Mouse (Mus musculus) liver, embryonic 11.5 days (tissue): Measurements from ENCODE around the gene Cpa5. TPM values are rescaled to one million over a fixed set of nuclear protein-coding genes. Genes with fewer than 3 reads are reported as not detected.

ENCODE experiments used
- ATAC-seq: fragments of 200-750 bp; cut with Nextera tagmentation; replicated peaks from 2 replicates; pipeline ENCODE4 v1.8.0; 2017; ENCODE audit warnings: moderate number of reproducible peaks, mild to moderate bottlenecking, moderate TSS enrichment, moderate library complexity; ENCODE audit not compliant: low FRiP score
- DNase-seq: peaks from one replicate; pipeline ENCODE4 v3.0.0-alpha.2; 2017; ENCODE audit warnings: low spot score
- H3K27ac ChIP-seq: fragments of 300-500 bp; sonication (generic); 2 replicates; pipeline ENCODE4 v1.5.1; 2014; ENCODE audit warnings: mild to moderate bottlenecking, low read depth, low read length, control low read depth
- H3K27me3 ChIP-seq: fragments of 300-500 bp; sonication (generic); replicated peaks from 2 replicates; pipeline ENCODE4 v1.6.1; 2014; ENCODE audit warnings: low read length, mixed read lengths; ENCODE audit not compliant: control insufficient read depth, insufficient read depth
- H3K36me3 ChIP-seq: fragments of 300-500 bp; sonication (generic); 2 replicates; pipeline ENCODE4 v1.6.1; 2014; ENCODE audit warnings: mild to moderate bottlenecking, low read length, moderate library complexity, mixed read lengths; ENCODE audit not compliant: control insufficient read depth, insufficient read depth
- H3K4me1 ChIP-seq: fragments of 300-500 bp; sonication (generic); replicated peaks from 2 replicates; pipeline ENCODE4 v1.6.1; 2014; ENCODE audit warnings: low read length, mixed read lengths; ENCODE audit not compliant: control insufficient read depth, insufficient read depth
- H3K4me2 ChIP-seq: fragments of 300-500 bp; sonication (generic); 2 replicates; pipeline ENCODE4 v1.6.1; 2014; ENCODE audit warnings: mild to moderate bottlenecking, control low read depth, moderate library complexity
- H3K4me3 ChIP-seq: fragments of 300-500 bp; sonication (generic); 2 replicates; pipeline ENCODE4 v1.5.1; 2014; ENCODE audit warnings: low read depth, low read length, control low read depth
- H3K9ac ChIP-seq: fragments of 300-500 bp; sonication (generic); 2 replicates; pipeline ENCODE4 v1.6.1; 2014; ENCODE audit warnings: low read depth, low read length, control low read depth
- H3K9me3 ChIP-seq: fragments of 300-500 bp; sonication (generic); 2 replicates; pipeline ENCODE4 v1.6.1; 2016; ENCODE audit warnings: low read length, inconsistent platforms, mixed read lengths; ENCODE audit not compliant: control insufficient read depth
- WGBS: fragments of 180-500 bp; shearing (Covaris S2); extraction: QIAGEN DNeasy Blood & Tissue Kit; methylation state at CpG from one replicate; pipeline ENCODE4 v1.1.7; 2014; 5-methylcytosine and 5-hydroxymethylcytosine counted together
- polyA plus RNA-seq: library from polyadenylated mRNA; unstranded; fragments of >200 nt; fragmentation: Nextera tagmentation; extraction: Ambion mirVana; gene quantifications from 2 replicates; pipeline ENCODE4 v1.2.1, GENCODE M21; 2014

Gene Cpa5
- polyA plus RNA-seq, 1 experiment from 2014 or later: not detected

DNA sequence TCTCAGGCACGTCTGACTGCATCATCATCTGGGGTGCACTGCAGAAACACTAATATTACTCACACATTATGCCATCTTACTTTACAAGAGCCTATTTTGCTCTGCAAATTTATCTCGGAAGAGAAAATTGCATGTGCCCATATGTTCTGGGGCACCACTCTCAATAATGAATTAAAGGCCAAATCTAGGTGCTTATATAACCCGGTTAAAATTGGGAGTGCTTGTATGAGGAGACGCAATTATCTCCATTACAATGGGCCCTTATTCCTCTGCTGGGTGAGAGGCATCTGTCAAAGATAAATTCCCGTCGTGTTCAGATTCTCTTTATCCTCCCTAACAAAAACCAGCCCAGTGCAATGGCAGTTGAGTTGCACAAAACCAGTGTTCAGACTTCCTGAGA is 54.0 kb downstream of the Cpa5 start:
- Histone ChIP-seq H3K4me3 (no peak overlapping the region), H3K36me3 (no peaks in the 10 kb centered on the region), H3K4me2 (no peak overlapping the region), H3K27ac (no peak overlapping the region; the same call in 1 of the 2 replicates), H3K4me1 (peaks cover 8% of the 10 kb centered on the region; the same call in 1 of the 2 replicates), H3K9ac (no peak overlapping the region), H3K9me3 (no peaks in the 10 kb centered on the region), H3K27me3 (no peaks in the 10 kb centered on the region)
- WGBS: 54% methylated on average over 6 of the region's 6 CpGs
- ATAC-seq (no peak), DNase-seq (no peak)

DNA sequence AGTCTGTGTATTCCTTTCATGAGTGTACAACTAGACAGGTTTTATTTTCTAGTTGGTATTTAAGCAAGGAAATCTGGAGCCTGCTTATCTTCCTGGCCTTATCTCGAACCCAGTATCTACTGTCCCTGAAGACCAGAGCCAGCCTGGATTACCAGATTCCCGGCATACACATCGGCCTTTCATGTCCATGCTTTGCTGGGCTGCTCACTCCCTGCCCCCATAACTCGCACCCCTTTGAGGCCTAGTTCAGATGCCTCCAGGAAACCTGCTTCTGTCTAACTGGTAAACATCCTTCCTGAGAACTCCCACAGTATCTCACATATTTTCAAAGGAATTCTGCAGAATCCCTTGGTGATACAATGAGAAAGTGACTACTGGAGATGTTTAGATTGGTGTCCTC is 54.5 kb downstream of the Cpa5 start:
- H3K9me3 ChIP-seq: no peaks in the 10 kb centered on the region
- H3K9ac ChIP-seq: no peak overlapping the region
- no peaks in the 10 kb centered on the region for H3K36me3 ChIP-seq
- H3K4me1 ChIP-seq: peaks cover 8% of the 10 kb centered on the region; the same call in 1 of the 2 replicates
- no peak overlapping the region for H3K4me2 ChIP-seq
- H3K27ac ChIP-seq: peak overlapping the region; percentile 53
- H3K4me3 ChIP-seq: no peak overlapping the region
- ATAC-seq: no peak
- no peaks in the 10 kb centered on the region for H3K27me3 ChIP-seq
- DNase-seq: no peak
- 34% methylated on average over 4 of the region's 4 CpGs for WGBS

DNA sequence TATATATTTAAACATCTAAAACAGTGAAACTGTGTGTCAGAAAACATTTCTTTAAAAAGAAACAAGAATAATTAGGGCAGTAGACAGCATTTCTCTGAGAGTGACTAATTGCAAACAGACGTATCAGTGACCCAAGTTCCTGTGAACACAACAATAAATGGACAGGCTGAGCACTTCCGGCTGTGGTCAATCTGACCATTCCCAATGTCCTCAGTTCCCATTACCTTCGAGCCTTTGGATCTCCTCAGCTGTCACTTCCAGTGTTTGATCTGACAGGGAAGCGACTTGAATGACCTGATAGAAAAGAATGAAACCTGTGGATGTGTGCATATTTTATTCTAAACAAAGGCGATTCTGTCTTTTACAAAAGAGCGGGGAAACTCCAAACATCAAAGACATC is 55.2 kb downstream of the Cpa5 start:
- Histone ChIP-seq H3K27ac (peak overlapping the region; percentile 35; the same call in 1 of the 2 replicates), H3K4me1 (peaks cover 8% of the 10 kb centered on the region; the same call in 1 of the 2 replicates), H3K36me3 (no peaks in the 10 kb centered on the region), H3K4me2 (no peak overlapping the region), H3K27me3 (no peaks in the 10 kb centered on the region), H3K4me3 (no peak overlapping the region), H3K9me3 (no peaks in the 10 kb centered on the region), H3K9ac (no peak overlapping the region)
- DNase-seq (no peak), ATAC-seq (no peak)
- WGBS: 65% methylated on average over 6 of the region's 6 CpGs

DNA sequence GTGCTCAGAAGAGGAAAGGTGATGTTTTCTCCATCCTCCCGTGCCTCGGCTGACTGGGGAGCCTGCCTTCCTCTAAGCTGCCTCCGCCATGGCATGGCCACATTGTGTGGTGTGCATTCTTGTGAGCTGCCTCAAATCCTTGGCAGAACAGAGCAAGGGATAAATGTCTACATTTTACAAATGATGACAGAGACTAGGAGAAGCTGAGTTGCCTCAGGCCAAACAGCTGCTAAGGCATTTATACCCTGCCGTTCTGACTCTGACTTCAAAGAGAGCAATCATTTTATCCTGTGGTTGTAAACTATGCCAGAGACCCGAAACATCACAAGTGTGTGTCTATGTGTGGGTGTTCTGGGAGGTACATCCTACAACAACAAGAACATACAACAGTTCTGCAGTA is 56.8 kb downstream of the Cpa5 start:
- Histone ChIP-seq H3K36me3 (no peaks in the 10 kb centered on the region), H3K4me2 (no peak overlapping the region), H3K27ac (no peak overlapping the region), H3K27me3 (no peaks in the 10 kb centered on the region), H3K4me3 (no peak overlapping the region), H3K9me3 (no peaks in the 10 kb centered on the region), H3K4me1 (peaks cover 8% of the 10 kb centered on the region; the same call in 1 of the 2 replicates), H3K9ac (no peak overlapping the region)
- DNase-seq (no peak), ATAC-seq (no peak)
- 73% methylated on average over 5 of the region's 5 CpGs for WGBS

DNA sequence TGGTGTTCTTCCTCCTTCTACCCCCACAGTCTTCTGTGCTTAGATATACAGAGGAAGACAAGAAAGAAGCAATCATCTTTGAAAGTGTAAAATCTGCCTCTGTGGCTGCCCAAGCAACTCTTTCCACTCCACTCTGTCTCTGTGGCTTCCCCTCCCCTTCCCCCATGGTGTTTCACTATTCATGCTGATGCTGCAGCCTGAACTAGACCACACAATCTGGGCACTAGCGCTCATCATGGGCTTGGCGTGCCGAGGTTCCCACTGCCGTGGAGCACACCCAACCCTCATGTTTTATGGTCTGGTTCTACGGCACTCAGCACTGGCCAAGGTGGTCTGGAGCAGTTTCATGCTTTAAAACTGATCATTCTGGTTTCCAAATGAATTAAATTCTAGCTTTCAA is 60.9 kb downstream of the Cpa5 start:
- no peaks in the 10 kb centered on the region for H3K36me3 ChIP-seq
- H3K9ac ChIP-seq: no peak overlapping the region
- no peak for DNase-seq
- 63% methylated on average over 5 of the region's 5 CpGs for WGBS
- H3K4me2 ChIP-seq: no peak overlapping the region
- no peak for ATAC-seq
- H3K9me3 ChIP-seq: no peaks in the 10 kb centered on the region
- H3K4me1 ChIP-seq: peaks cover 25% of the 10 kb centered on the region
- no peak overlapping the region for H3K27ac ChIP-seq
- no peaks in the 10 kb centered on the region for H3K27me3 ChIP-seq
- H3K4me3 ChIP-seq: no peak overlapping the region

DNA sequence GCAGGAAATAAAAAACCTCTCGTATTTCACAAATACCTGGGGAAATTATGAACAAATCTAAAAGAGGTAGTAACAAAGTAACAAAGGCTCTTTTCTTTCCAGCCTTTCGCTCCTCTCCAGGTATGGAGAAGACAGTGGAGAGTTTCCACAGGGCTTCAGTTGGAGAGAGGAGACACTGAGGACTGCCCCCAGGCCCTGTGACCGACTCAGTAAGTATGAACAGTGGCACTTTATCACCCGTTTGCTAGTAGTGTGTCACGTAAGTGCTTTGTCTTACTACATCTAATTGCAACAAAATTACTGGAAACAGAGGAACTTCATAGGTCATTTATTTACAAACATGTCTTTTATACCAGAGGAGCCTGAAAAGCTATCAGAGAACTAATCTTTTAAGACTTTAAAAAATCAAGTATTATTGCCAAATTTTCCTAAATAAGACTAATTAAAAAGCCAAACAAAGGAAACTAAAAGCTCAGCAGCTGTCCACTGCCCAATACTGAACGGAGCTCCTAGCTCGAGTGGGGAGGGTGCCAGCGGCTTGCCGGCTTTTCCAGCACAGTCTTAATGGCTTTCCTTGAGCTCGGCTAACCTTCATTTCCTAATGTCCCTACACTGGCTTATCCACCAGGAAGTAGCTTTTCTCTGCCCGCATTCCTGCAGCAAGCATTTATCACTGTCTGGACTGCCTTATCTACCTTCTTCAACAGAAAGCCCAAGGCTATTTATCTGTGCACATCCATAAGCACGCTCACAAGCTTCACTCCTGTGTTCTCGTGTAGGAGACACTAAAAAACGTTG is 63.2 kb downstream of the Cpa5 start:
- Histone ChIP-seq H3K9me3 (no peaks in the 10 kb centered on the region), H3K36me3 (no peaks in the 10 kb centered on the region), H3K4me1 (peaks cover 25% of the 10 kb centered on the region), H3K9ac (peak overlapping the region; percentile 30; the same call in 1 of the 2 replicates), H3K4me2 (peak overlapping the region; percentile 53), H3K27me3 (no peaks in the 10 kb centered on the region), H3K27ac (peak overlapping the region; percentile 36), H3K4me3 (no peak overlapping the region)
- DNase-seq: no peak
- ATAC-seq: peak; percentile 34
- 20% methylated on average over 14 of the region's 14 CpGs for WGBS

DNA sequence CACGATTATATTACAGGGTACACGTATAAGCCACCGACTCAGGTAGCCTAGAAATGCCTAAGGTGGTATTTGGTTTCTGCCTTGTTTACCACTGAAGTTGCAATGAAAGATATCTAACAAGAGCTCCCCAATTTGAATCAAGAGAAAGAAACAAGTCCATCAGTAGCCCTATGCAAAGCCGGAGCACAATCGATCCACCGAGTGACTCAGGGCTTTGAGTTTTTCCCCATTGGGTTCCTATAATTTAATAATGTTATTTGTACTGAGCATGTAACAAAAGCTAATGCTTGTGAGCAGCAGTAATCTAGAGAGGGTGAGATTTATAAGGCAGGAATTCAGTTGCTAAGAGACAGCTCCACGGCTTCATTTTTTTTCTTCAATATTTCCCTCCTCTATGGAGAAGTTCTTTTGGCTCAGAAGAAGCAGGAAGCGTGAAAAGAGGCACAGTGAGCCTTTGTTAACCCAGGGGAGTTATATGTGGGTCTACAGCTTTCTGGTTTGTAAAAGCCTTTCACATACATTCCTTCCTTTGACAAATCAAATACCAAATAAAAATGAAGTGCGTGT is 64.0 kb downstream of the Cpa5 start:
- H3K4me1 ChIP-seq: peaks cover 31% of the 10 kb centered on the region
- H3K4me3 ChIP-seq: no peak overlapping the region
- ATAC-seq (no peak), DNase-seq (no peak)
- H3K4me2 ChIP-seq: peak overlapping the region; percentile 53
- no peaks in the 10 kb centered on the region for H3K36me3 ChIP-seq
- WGBS: 62% methylated on average over 9 of the region's 9 CpGs
- H3K9ac ChIP-seq: no peak overlapping the region; the same call in 1 of the 2 replicates
- H3K27ac ChIP-seq: peak overlapping the region; percentile 36
- H3K27me3 ChIP-seq: no peaks in the 10 kb centered on the region
- H3K9me3 ChIP-seq: no peaks in the 10 kb centered on the region

DNA sequence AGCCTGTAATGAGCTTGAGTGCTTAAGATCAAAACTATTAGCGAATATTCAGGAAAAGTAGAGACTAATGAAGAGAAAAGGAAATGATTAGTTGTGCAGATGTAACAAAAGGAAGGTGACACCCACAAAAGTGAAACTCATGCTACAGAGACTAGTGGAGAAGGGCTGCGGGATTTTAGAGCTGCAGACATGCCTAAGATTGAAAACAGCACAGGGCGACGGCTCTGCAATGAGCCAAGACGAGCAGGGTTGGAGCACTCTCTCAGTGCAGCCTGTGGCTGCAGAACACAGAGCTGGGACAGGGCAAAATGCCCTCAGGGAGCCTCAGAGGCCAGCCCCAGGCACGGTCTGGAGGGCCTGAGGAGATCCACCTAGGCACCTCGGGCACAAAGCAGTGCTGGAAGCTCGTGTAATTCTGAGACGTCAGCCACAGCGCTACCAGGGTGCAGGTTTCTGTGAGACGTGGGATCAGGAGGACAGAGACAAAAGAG is 64.5 kb downstream of the Cpa5 start:
- Histone ChIP-seq H3K9me3 (no peaks in the 10 kb centered on the region), H3K4me1 (peaks cover 31% of the 10 kb centered on the region), H3K27me3 (no peaks in the 10 kb centered on the region), H3K9ac (peak overlapping the region; percentile 35; the same call in 1 of the 2 replicates), H3K4me2 (peak overlapping the region; percentile 8; the same call in 1 of the 2 replicates), H3K36me3 (no peaks in the 10 kb centered on the region), H3K4me3 (no peak overlapping the region), H3K27ac (peak overlapping the region; percentile 36)
- ATAC-seq: no peak
- whole genome bisulfite sequencing: 46% methylated on average over 11 of the region's 11 CpGs
- DNase-seq: no peak
